Mouse (Mus musculus) limb, embryonic 10.5 days (tissue): ENCODE data around the gene Zfp770. TPM values are rescaled to one million over a fixed set of nuclear protein-coding genes. Genes with fewer than 3 reads are reported as not detected.
"Not testable (repeated sequence)": the region's sequence is repeated elsewhere in the genome, so short reads cannot be mapped to it uniquely, and the experiment has no call there.

Experiments used
- DNase-seq: peaks from one replicate; pipeline ENCODE4 v3.0.0-alpha.2; 2017; ENCODE audit warnings: low spot score
- H3K27ac ChIP-seq: fragments of 300-500 bp; sonication (generic); 2 replicates; pipeline ENCODE4 v1.5.1; 2016; ENCODE audit warnings: mild to moderate bottlenecking
- H3K27me3 ChIP-seq: fragments of 300-500 bp; sonication (generic); 2 replicates; pipeline ENCODE4 v1.6.1; 2016; ENCODE audit warnings: low read depth, mild to moderate bottlenecking; ENCODE audit not compliant: poor library complexity, severe bottlenecking
- H3K36me3 ChIP-seq: fragments of 300-500 bp; sonication (generic); 2 replicates; pipeline ENCODE4 v1.6.1; 2016; ENCODE audit warnings: mild to moderate bottlenecking, moderate library complexity
- H3K4me1 ChIP-seq: fragments of 300-500 bp; sonication (generic); 2 replicates; pipeline ENCODE4 v1.6.1; 2016
- H3K4me3 ChIP-seq: fragments of 300-500 bp; sonication (generic); 2 replicates; pipeline ENCODE4 v1.5.1; 2016; ENCODE audit warnings: mild to moderate bottlenecking, moderate library complexity
- H3K9me3 ChIP-seq: fragments of 300-500 bp; sonication (generic); replicated peaks from 2 replicates; pipeline ENCODE4 v1.6.1; 2016; ENCODE audit warnings: mild to moderate bottlenecking
- WGBS: fragments of 180-500 bp; shearing (Covaris S2); methylation state at CpG from one replicate; pipeline ENCODE4 v1.1.7; 2016; 5-methylcytosine and 5-hydroxymethylcytosine counted together
- polyA plus RNA-seq: library from polyadenylated mRNA; unstranded; fragments of >200 nt; fragmentation: Nextera tagmentation; extraction: Ambion mirVana; gene quantifications from 2 replicates; pipeline ENCODE4 v1.2.1, GENCODE M21; 2016

The Zfp770 gene
- polyA plus RNA-seq = 2.9 and 3.0 TPM in 2 replicates

GRCm38 (mm10) chr2:114200932-114201559 lies at the start of gene Zfp770:
Gene Zfp770 (minus strand): TSS chr2:114201469.
- peak within 1 kb of the TSS; percentile 91 for H3K4me3 ChIP-seq
- H3K27ac ChIP-seq = peak within 1 kb of the TSS; percentile 95
- H3K27me3 ChIP-seq = no peaks in the 10 kb centered on the region
- H3K9me3 ChIP-seq = no peaks in the 10 kb centered on the region
- WGBS = under 1% methylated on average over 36 of the region's 36 CpGs
- peaks cover 14% of the 10 kb centered on the region for H3K36me3 ChIP-seq
- peaks cover 9% of the 10 kb centered on the region for H3K4me1 ChIP-seq
- peak; percentile 88 for DNase-seq

GRCm38 (mm10) chr2:114249440-114249839 lies 48.2 kb upstream of the Zfp770 start:
- Histone ChIP-seq H3K36me3 (no peaks in the 10 kb centered on the region), H3K27me3 (no peaks in the 10 kb centered on the region), H3K4me1 (no peaks in the 10 kb centered on the region), H3K9me3 (no peaks in the 10 kb centered on the region), H3K4me3 (no peak overlapping the region), H3K27ac (no peak overlapping the region)
- WGBS = 76% methylated on average over 6 of the region's 6 CpGs
- no peak for DNase-seq

- peaks cover 9% of the 10 kb centered on the region; the same call in 1 of the 2 replicates for H3K4me1 ChIP-seq
- H3K36me3 ChIP-seq = no peaks in the 10 kb centered on the region
- no peaks in the 10 kb centered on the region; the same call in 1 of the 2 replicates for H3K27me3 ChIP-seq
- no peaks in the 10 kb centered on the region for H3K9me3 ChIP-seq
- no peak overlapping the region for H3K27ac ChIP-seq
- no peak overlapping the region for H3K4me3 ChIP-seq
- DNase-seq = no peak
- 3% methylated on average over 4 of the region's 4 CpGs for whole genome bisulfite sequencing
These were observed 36.4 kb upstream of the Zfp770 start for GRCm38 (mm10) chr2:114237639-114238038.

- no peak overlapping the region for H3K27ac ChIP-seq
- WGBS = 83% methylated on average over 1 of the region's 1 CpGs
- no peak overlapping the region for H3K4me3 ChIP-seq
- H3K36me3 ChIP-seq = no peaks in the 10 kb centered on the region
- DNase-seq = no peak
- H3K27me3 ChIP-seq = no peaks in the 10 kb centered on the region; the same call in 1 of the 2 replicates
- no peaks in the 10 kb centered on the region for H3K9me3 ChIP-seq
- peaks cover 9% of the 10 kb centered on the region; the same call in 1 of the 2 replicates for H3K4me1 ChIP-seq
These were observed 35.3 kb upstream of the Zfp770 start for GRCm38 (mm10) chr2:114236566-114236965.

- DNase-seq = no peak
- Histone ChIP-seq H3K4me3 (no peak overlapping the region), H3K27me3 (no peaks in the 10 kb centered on the region; the same call in 1 of the 2 replicates), H3K9me3 (no peaks in the 10 kb centered on the region), H3K4me1 (peaks cover 9% of the 10 kb centered on the region; the same call in 1 of the 2 replicates), H3K27ac (no peak overlapping the region), H3K36me3 (no peaks in the 10 kb centered on the region)
- 89% methylated on average over 3 of the region's 3 CpGs for WGBS
These were observed 34.3 kb upstream of the Zfp770 start for GRCm38 (mm10) chr2:114235584-114235983.

GRCm38 (mm10) chr2:114231248-114231647 lies 30.0 kb upstream of the Zfp770 start:
- Histone ChIP-seq H3K4me3 (no peak overlapping the region), H3K4me1 (no peaks in the 10 kb centered on the region), H3K9me3 (no peaks in the 10 kb centered on the region), H3K27me3 (no peaks in the 10 kb centered on the region; the same call in 1 of the 2 replicates), H3K27ac (no peak overlapping the region), H3K36me3 (no peaks in the 10 kb centered on the region)
- WGBS = 91% methylated on average over 2 of the region's 2 CpGs
- no peak for DNase-seq

GRCm38 (mm10) chr2:114228672-114229071 lies 27.4 kb upstream of the Zfp770 start:
- no peaks in the 10 kb centered on the region for H3K4me1 ChIP-seq
- H3K36me3 ChIP-seq = no peaks in the 10 kb centered on the region
- WGBS = 82% methylated on average over 2 of the region's 2 CpGs

GRCm38 (mm10) chr2:114205036-114205435 lies 3.8 kb upstream of the Zfp770 start:
- Histone ChIP-seq H3K9me3 (no peaks in the 10 kb centered on the region), H3K27me3 (no peaks in the 10 kb centered on the region), H3K36me3 (no peaks in the 10 kb centered on the region), H3K4me3 (no peak overlapping the region), H3K27ac (no peak overlapping the region), H3K4me1 (peaks cover 5% of the 10 kb centered on the region)
- no peak for DNase-seq
- 75% methylated on average over 6 of the region's 6 CpGs for WGBS

More at GRCm38 (mm10) chr2:114228672-114229071, 27.4 kb upstream of the Zfp770 start:
- Histone ChIP-seq H3K4me3 (no peak overlapping the region), H3K27me3 (no peaks in the 10 kb centered on the region), H3K9me3 (no peaks in the 10 kb centered on the region), H3K27ac (no peak overlapping the region)
- DNase-seq = no peak

GRCm38 (mm10) chr2:114201574-114201973 lies 305 bp upstream of the Zfp770 start:
- Histone ChIP-seq H3K9me3 (no peaks in the 10 kb centered on the region), H3K4me1 (peaks cover 9% of the 10 kb centered on the region), H3K27ac (peak overlapping the region; percentile 95), H3K36me3 (peaks cover 9% of the 10 kb centered on the region), H3K27me3 (no peaks in the 10 kb centered on the region), H3K4me3 (peak overlapping the region; percentile 91)
- no peak for DNase-seq
- 44% methylated on average over 4 of the region's 4 CpGs for WGBS

- Histone ChIP-seq H3K27me3 (no peaks in the 10 kb centered on the region), H3K36me3 (peaks cover 38% of the 10 kb centered on the region), H3K9me3 (no peaks in the 10 kb centered on the region), H3K4me1 (peaks cover 9% of the 10 kb centered on the region), H3K27ac (no peak overlapping the region), H3K4me3 (no peak overlapping the region)
- no peak for DNase-seq
- 96% methylated on average over 5 of the region's 5 CpGs for WGBS
These were observed 4.8 kb downstream of the Zfp770 start for GRCm38 (mm10) chr2:114196421-114196820.

- 94% methylated on average over 1 of the region's 6 CpGs for WGBS
- not testable (repeated sequence) for H3K27ac ChIP-seq, DNase-seq, H3K4me1 ChIP-seq, H3K9me3 ChIP-seq, H3K27me3 ChIP-seq, H3K36me3 ChIP-seq, H3K4me3 ChIP-seq
These were observed 14.3 kb downstream of the Zfp770 start, which contains the start of gene Aqr for GRCm38 (mm10) chr2:114186924-114187323. Gene Aqr (minus strand): TSS chr2:114187024.

- no peak for DNase-seq
- no peaks in the 10 kb centered on the region for H3K9me3 ChIP-seq
- no peak overlapping the region for H3K27ac ChIP-seq
- WGBS = 62% methylated on average over 4 of the region's 4 CpGs
- H3K36me3 ChIP-seq = no peaks in the 10 kb centered on the region
- peaks cover 11% of the 10 kb centered on the region for H3K4me1 ChIP-seq
- H3K27me3 ChIP-seq = no peaks in the 10 kb centered on the region
- H3K4me3 ChIP-seq = no peak overlapping the region
These were observed 23.2 kb downstream of the Zfp770 start for GRCm38 (mm10) chr2:114177802-114178733.
